Mouse (Mus musculus) MEL-GATA-1-ER (cell line): ENCODE data around the gene Cep19.
A peak's percentile ranks its signal among the peaks of the same experiment; 100 is the strongest.

ENCODE experiments used
- DNase-seq: peaks from one replicate; pipeline ENCODE4 v3.0.0-alpha.2; 2012; ENCODE audit warnings: low read depth; ENCODE audit errors: extremely low read depth

The Cep19 gene

GRCm38 (mm10) chr16:32107342-32108045 lies 7.9 kb downstream of the Cep19 start:
- DNase-seq: no peak

- no peak for DNase-seq
Observed at GRCm38 (mm10) chr16:32108170-32108569, 8.6 kb downstream of the Cep19 start.

- no peak for DNase-seq
Observed at GRCm38 (mm10) chr16:32108578-32108977, 9.0 kb downstream of the Cep19 start.

- no peak for DNase-seq
Observed at GRCm38 (mm10) chr16:32110951-32111699, 11.5 kb downstream of the Cep19 start.

- DNase-seq: peak; percentile 96
Observed at GRCm38 (mm10) chr16:32113541-32114218, 14.1 kb downstream of the Cep19 start.

GRCm38 (mm10) chr16:32114406-32114805 lies 14.8 kb downstream of the Cep19 start:
- DNase-seq: no peak

- peak; percentile 61 for DNase-seq
Observed at GRCm38 (mm10) chr16:32114968-32115695, 15.5 kb downstream of the Cep19 start.

GRCm38 (mm10) chr16:32115781-32116180 lies 16.2 kb downstream of the Cep19 start:
- no peak for DNase-seq

GRCm38 (mm10) chr16:32116186-32116585 lies 16.6 kb downstream of the Cep19 start:
- no peak for DNase-seq

- DNase-seq: no peak
Observed at GRCm38 (mm10) chr16:32120454-32120853, 20.9 kb downstream of the Cep19 start.

GRCm38 (mm10) chr16:32124020-32124419 lies 24.4 kb downstream of the Cep19 start:
- no peak for DNase-seq

GRCm38 (mm10) chr16:32124444-32125335 lies 25.1 kb downstream of the Cep19 start:
- no peak for DNase-seq

- no peak for DNase-seq
Observed at GRCm38 (mm10) chr16:32125364-32125763, 25.8 kb downstream of the Cep19 start.

- DNase-seq: no peak
Observed at GRCm38 (mm10) chr16:32127046-32127445, 27.4 kb downstream of the Cep19 start.

GRCm38 (mm10) chr16:32129449-32130189 lies 30.0 kb downstream of the Cep19 start:
- DNase-seq: no peak

- DNase-seq: peak; percentile 90
Observed at GRCm38 (mm10) chr16:32130190-32130826, 30.7 kb downstream of the Cep19 start.

- no peak for DNase-seq
Observed at GRCm38 (mm10) chr16:32133148-32133547, 33.5 kb downstream of the Cep19 start.

GRCm38 (mm10) chr16:32135842-32136357 lies 36.3 kb downstream of the Cep19 start:
- no peak for DNase-seq

GRCm38 (mm10) chr16:32138954-32139353 lies 39.4 kb downstream of the Cep19 start:
- no peak for DNase-seq
